Mouse (Mus musculus): ENCODE data around the gene Mre11a.

The Mre11a gene

DNA sequence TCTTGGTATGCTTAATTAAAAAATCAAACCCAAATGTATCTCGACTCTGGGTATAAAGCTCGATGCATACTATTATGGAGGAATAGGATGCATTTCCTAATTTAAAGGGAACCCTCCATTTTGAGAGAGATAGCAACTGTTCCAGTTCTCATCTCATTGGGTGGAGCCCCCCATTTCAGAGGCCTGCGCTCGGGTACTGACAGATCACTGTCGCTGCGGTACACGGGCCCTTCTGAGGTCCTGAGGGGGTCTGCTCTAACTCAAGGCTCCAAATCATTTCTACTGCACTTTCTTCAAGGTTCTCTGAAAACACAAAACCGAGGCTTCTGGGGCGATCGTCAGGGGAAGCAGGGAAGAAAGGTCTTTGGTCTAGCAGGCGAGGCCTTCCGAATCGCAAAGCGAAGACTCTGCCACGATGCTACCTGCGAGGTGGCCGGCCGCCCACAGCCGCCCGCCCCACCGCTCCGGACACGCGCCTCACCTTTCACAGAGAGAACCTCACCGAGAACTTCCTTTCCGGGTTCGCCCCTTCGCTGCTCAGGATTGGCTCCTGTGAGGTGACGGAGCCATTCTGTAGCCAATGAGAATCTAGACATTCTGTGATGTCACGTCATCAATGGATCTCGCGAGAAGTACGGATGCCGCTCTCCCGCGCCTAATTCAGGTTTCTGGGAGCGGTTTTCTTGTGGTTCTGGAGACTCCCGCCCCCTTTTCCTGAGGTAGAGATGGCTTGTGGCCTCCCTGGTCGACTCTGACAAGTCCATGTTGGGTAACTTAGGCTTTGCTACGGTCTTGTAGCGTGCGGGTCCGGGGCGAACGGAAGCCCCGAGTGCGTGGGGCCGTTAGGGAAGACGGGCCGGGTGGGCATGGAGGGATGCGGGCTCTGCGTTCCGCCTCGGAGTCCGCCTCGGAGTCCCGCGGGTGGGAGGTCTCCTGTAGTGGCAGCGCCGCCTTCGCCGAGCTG lies at the start of gene Mre11a, which contains the start of gene Ankrd49:
TSS of gene Mre11a (plus strand) at position 616 of the 964 bp plus-strand sequence.
TSS of gene Ankrd49 (minus strand) at position 818 of the 964 bp plus-strand sequence.
- peak; percentile 85 to 91 for DNase-seq (ENCODE audit: low spot score in 2 of 2)

DNA sequence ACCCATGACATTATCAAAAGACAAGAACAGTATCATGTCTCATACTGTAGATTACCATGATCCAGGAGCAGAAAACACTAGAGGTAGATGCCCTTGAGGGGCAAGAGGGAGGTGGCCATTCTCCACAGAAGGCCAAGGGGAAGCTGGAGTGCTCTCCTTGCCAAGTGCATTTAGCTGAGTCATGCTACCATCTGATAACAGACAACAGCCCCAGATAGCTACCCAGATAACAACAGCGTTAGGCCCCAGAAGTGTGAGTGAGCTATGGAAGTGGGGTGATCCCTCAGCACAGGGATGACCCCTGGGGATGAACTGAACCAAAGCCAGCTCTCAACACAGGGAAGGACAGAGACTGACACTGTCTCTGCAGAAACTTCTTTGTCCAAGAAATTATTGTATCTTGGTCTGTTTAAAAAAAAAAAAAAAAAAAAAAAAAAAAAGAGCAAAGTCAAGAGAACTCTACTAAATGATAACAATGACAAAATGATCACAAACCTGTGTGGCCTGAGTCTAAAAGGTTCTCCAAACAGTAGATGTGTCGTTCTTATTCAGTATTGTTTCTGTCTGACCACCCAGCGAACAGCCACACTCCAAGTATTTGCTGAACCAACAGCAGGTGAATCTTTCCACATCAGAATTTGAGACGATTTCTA lies 44.8 kb upstream of the Mre11a start:
- no peak for DNase-seq (ENCODE audit: low spot score in 2 of 2)

DNA sequence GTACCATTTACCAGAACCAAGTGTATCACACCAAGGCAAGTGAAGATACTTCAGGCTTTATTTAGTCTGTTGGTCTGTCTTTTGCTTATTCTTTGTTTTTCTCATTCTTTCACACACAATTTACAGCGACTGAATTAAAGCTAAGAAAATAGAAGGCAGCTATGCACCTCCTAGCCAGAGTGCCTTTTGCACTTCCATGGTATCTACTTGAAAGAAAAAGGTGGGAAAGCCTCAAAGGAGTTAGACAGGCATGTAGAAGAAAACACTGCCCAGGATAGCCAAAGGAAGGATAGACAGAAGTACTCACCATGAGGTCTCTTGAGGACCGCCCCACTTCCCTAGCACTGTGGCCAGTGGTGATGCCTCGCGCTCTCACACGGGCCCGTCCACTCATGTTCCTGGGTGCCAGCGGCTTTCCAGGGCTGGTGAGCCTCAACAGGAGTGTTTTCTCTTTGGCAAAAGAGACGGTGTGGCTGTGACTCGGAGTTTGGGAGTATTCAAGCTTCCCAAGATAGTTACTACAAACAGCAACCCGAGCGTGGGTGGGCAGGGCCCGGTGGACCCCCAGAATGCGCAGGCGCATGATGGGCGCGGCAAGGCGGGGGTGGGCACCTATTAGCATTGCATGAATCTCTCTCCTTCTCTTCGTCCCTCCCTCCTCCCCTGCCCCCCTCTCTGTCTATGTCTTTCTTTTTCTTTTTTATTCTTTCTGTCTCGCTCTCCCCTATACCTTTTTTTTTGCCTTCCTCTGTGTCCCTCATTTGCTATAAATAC lies 44.1 kb upstream of the Mre11a start, which contains the start of gene Piwil4:
TSS of gene Piwil4 (minus strand) at position 583 of the 774 bp plus-strand sequence.
- DNase-seq (ENCODE audit: low spot score in 2 of 2): no peak

DNA sequence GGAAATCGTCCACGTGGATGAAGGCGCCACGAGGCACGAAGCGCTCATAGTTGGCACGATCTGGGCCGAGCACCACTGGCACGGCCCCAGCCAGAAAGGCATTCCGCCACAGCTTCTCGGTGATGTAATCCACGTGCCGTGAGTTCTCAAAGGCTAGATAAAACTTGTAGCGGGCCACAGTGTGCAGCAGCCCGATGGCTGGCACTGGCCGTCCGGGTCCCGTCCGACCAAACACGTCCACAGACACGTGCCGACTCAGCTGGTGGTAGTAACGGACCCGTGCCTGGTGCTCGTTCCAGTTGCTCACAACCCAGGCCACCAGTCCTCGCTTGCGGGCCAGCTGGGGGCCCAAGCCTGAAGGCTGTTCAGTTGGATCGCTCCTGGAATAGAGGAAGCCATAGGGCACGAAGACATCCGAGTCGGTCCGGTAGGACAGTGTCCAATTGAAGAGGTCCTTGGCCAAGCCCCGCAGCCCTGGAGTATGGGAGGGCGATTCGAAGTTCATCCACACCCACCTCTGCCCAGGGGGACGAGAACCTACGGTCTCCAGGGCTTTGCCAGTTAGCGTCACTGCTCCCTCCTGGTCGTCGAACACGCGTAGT lies 33.5 kb upstream of the Mre11a start:
- DNase-seq (ENCODE audit: low spot score in 2 of 2): peak in 1 of 2 experiments; percentile 30

DNA sequence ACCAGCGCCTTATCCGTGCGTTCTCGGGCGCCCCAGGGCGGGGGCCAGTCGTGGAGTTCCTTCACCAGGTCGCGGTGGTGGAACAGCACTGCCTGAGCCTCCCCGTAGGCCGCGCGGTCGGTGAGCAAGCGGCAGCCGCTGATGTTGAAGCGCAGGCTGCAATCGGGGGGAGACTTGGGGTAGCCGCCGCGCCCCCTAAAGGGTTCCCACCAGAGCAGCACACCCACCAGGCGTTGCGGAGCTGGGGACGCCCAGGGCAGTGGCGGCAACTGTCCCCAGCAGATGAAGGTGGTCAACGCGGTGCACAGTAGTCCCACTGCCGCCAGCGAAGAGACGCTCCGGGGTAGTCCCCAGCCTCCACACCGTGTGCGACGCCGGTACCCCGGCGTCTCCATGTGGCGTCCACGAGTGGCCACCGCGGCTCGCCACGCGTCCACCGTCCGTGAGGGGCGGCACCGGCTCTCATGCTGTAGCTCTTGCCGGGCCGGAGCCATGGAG lies 32.9 kb upstream of the Mre11a start:
- peak in 1 of 2 experiments; percentile 43 for DNase-seq (ENCODE audit: low spot score in 2 of 2)

DNA sequence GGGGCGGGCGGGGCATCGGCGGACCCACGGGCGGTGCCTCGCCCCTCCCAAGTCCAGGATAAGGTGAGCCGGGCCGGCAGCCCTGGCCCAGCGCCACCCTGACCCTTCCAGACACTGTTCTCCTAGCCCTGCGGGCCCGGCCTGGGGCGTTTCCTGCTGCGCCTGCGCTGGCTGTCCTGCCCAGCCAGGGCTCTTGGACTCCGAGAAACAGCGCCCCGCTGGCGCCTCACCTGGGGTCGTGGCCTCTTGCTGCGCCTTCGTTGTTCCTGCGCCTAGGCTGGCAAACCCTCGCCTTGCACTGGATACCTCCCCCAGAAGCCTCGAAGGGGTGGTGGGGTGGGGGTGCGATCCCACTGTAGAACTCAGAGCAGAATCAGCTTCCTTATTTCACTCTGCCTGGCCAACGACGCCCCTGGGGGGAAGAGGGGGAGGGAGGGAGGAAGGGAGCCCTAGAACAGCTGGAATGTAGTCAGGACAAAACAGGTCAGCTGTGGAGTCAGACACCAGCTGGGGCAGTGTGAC lies 32.4 kb upstream of the Mre11a start, which contains the start of gene Fut4:
TSS of gene Fut4 (minus strand) at position 393 of the 522 bp plus-strand sequence.
- DNase-seq (ENCODE audit: low spot score in 2 of 2): peak; percentile 66 to 71

DNA sequence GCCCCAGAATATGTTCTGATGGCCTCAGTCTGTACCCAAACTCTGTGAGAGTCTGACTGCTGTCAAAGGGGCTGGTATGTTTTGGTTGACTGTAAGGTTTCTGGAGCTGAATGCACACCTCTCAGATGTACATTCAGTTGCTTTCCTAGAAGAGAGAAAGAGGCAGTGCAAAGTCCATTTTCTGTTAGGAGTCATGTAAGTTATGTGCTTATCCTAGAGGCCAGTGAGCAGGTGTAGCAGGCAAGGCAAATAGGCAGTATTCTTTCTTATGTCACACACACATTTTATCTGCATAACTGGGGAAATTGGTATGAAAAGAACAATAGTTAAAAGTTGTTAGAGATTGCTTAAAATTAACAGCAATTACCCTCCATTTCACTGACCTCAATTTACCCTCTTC lies 30.5 kb upstream of the Mre11a start:
- DNase-seq (ENCODE audit: low spot score in 2 of 2): no peak

DNA sequence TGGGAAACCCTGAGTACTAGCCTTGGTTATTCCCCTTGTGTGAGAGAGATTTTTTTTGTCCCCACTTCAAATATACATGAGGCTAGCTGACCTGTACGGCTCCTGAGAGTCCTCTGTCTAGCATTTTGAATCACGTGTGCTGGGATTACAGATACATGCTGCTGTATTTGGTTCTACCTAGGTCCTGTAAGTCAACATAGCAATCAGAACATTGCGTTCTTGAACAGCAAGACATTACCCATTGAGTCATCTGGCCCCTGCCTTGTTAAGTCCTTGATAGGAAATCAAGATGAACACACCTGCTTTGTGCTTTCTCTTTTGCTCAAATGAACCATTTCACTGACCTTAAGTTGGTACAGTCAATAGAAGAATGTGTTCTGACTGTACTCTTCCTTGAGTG lies 30.0 kb upstream of the Mre11a start:
- DNase-seq (ENCODE audit: low spot score in 2 of 2): no peak

DNA sequence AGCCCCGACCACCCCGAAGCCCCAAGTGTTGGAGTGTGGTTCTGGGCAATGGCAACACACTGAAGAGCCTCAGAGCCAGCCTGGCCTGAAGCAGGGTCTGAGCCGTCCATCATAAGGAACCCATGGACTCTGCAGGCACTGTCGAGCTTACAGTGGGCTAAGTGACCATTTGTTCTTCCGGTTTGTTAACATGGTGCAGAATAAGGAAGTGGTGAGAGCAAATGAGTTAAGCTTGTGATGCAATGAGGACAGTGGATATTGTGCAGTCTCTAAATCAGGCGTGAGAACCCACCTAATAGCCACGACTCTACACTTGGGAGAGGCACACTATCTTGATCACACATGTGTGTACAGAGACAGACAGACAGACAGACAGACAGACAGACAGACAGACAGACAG lies 25.9 kb upstream of the Mre11a start:
- DNase-seq (ENCODE audit: low spot score in 2 of 2): no peak

DNA sequence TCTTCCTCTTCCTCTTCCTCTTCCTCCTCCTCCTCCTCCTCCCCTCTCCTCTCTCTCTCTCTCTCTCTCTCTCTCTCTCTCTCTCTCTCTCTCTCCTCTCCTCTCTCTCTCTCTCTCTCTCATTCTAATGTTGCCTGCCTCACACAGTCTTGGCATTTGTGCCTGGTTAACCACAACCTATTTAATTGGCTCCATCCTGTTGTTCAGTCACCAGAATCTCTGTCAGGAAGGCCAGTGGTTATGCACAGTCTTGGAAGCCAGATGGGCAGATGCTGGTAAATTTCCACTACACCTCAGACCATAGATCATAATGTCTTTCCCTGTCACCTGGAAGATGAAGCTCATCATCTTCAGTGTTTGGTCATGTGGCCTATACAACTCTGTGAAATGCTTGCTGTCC lies 25.2 kb upstream of the Mre11a start:
- no peak for DNase-seq (ENCODE audit: low spot score in 2 of 2)

DNA sequence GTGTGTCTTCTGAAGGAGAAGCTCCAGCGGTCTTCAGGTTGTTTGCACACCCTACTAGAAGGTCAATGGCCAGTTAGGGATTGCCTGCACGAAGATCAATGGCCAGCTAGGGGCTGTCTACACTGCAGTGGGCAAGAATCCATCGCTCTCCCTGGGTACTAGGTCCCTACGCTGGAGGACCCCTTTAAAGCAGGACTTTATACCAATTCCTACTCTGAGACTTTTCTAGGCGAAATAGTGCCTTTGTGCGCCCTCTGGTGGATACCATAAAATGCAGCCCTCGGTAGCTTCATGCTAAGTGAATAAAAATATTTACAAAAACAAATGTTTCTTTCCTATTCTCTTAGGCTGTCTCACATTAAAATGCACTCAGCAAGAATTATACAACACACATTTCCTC lies 19.7 kb upstream of the Mre11a start:
- DNase-seq (ENCODE audit: low spot score in 2 of 2): no peak

DNA sequence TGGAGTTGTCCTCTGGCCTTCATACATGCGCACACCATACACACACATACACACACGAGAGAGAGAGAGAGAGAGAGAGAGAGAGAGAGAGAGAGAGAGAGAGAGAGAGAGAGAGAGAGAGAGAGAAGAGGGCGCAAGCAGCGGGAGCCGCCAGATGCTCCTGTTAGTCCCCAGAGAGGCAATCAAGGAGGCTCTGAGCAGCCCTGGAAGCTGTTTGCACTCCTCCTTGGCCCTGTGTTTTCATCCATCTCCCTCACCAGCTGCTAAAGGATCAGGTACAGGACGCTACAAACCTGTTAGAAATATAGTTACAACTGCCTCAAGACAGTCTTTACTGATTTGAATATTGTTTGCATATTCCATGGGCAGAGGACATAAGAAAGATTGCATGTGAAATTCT lies 14.6 kb upstream of the Mre11a start:
- no peak for DNase-seq (ENCODE audit: low spot score in 2 of 2)

DNA sequence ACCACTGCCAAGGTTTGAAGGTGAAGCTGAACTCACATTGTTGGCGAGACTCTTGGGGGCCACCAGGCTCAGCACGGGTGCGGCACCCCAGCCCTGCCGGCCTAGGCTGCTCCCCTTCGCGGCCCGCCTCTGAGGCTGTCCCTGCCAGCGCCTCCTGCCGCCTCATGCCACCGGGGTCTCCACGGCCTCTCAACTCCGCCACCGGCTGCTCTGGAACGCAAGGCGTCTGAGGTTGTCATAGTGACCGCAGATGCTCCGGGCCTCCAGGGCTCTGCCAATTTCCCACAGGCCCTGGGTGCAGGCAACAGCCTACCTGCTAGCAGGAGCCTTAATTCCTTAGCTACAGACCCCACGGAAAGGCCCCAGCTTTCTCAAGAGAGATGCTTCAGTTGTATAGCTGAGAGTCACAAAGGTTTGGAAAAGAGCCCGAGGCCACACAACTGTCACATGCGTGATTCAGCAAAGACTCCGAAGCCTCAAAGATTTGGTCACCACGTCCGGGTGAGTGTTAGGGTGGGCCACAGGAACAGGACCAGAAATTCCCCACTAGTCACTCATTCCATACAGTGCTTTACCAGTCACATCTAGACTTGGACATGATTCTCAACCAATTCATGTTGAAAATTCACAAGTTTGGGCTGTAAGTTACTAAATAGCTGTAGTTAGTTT lies 13.5 kb upstream of the Mre11a start, which contains the start of gene 1700012B09Rik:
TSS of gene 1700012B09Rik (minus strand) at position 228 of the 669 bp plus-strand sequence.
- no peak for DNase-seq (ENCODE audit: low spot score in 2 of 2)

DNA sequence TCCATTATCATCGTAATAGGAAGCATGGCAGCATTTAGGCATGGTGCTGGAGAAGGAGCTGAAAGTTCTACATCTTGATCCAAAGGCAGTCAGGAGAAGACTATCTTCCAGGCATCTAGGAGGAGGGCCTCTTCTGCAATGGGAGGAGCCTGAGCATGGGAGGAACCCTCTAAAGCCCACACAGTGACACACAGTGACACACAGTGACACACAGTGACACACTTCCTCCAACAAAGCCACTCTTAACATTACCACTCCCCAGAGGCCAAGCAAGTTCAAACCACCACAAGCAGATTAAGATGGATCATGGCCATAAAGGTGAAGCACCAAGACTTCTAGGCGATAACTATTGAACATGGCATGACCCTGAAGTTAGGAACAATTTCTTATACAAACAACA lies 12.4 kb upstream of the Mre11a start:
- DNase-seq (ENCODE audit: low spot score in 2 of 2): no peak

DNA sequence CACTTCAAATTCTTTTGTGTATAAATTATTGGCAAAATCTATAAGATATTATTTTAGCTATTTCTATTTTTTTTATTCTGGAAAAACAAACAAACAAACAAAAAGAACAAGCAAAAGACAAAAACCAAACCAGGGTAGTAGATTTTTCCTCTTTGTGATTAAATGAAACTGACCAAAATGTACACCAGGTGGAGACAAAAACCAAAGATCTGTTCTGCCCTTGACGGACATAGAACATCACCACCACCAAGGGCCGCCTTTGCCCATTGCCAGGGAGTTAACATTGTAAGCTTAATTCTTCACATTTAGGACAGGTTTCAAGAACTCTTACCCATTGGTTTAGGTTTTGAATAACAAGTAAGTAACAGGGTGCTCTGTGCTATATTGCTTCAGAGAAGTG lies 10.6 kb upstream of the Mre11a start:
- DNase-seq (ENCODE audit: low spot score in 2 of 2): no peak

DNA sequence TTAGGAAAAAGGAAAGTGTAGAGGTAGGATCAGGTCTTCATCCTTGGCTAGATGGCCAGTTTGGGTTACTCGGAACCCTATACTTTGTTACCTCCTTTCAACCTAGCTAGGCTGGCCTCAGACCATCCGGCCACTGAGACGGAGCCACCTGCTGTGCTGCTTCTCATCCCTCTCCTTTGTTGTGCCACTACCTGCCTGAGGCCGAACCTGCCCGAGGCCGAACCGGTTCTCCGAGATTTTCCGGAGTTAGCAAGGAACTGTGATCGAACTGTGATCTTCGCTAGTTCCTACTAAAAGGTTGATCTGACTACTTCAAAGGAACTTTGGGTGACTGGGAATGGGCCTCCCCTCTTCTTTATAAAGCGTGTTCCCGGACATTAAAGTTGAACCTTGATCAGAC lies 6.1 kb upstream of the Mre11a start:
- peak; percentile 20 to 47 for DNase-seq (ENCODE audit: low spot score in 2 of 2)

DNA sequence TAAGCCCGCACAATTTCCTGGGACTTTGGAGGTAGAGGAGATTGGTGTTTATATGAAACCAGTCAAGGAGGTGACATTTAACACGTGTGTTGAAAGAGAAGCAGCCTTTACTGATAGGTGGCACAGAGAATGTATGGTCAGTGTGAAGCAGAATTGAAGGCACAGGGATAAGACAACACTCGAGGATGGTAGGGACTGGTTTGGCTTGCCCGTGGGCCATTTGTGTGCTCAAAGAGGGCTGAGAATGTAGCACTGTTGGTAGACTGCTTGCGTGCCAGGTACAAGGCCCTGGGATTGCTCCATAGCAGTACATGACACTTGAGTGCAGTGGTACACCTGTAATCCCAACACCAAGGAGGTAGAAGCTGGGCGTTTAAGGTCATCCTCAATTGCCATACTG lies 2.9 kb downstream of the Mre11a start:
- DNase-seq (ENCODE audit: low spot score in 2 of 2): no peak

DNA sequence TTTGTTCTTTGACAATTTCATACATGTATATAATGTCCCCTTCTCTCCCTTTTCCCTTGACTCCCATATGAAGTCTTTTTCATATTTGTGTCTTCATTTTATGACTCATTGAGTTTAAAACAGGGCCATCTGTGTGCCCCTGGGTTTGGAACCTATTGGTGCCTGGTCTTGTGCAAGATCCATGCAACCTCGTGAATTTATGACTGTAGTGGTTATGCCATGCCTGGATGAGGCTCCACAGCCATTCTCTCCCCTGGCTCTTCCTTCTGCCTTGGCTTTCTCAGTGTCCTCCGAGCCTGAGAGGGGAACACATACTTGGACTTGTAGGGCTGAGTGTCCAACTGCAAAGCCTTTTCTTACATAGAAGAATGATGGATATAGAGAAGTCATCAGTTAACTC lies 21.3 kb downstream of the Mre11a start:
- no peak for DNase-seq (ENCODE audit: low spot score in 2 of 2)

DNA sequence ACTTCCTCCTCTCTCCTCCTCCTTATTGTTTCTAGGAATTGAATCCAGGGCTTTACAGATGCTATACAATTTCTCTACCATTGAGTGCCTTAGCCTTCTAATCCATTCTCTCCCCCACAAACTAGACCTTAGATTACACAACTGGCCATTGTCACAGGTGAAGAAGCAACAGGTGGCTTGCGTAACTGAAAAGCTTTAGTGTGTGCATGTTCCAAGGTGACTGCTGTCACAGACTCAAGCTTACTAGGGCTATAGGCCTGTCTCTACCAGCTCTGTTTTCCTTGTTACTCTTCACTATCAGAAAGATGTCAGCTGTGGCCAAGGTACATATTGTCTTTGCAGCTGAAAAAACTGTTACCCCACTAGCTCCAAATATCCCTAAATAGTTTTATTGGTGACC lies 22.3 kb downstream of the Mre11a start:
- DNase-seq (ENCODE audit: low spot score in 2 of 2): no peak

DNA sequence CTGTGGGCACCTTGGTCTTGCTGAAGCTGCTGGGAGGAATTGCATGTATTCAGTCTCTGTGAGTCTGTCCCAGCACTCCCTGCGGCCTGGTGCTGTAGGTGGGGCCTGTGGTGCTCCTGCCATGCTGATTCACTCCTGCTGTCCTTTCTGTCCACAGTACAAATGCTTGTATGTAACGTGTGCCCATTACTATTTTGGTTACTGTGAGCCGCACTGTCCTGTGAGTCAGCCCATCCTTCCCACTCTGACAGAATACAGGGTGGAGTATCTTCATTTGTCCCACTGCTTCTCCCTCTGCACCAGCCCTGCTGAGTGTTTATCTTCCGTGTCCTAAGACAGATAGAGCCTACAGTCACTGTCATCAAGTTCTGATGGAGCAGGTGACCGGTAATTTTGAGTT lies 25.7 kb downstream of the Mre11a start:
- no peak for DNase-seq (ENCODE audit: low spot score in 2 of 2)

All from urinary bladder, adult 18-20 months (tissue).